Mouse (Mus musculus) midbrain, embryonic 14.5 days (tissue): Measurements from ENCODE around the gene Calml4. TPM values are rescaled to one million over a fixed set of nuclear protein-coding genes. Genes with fewer than 3 reads are reported as not detected.

Experiments used
- ATAC-seq: fragments of 200-750 bp; cut with Nextera tagmentation; 2 replicates; pipeline ENCODE4 v1.8.0; 2017; ENCODE audit warnings: moderate number of reproducible peaks, moderate library complexity; ENCODE audit not compliant: low FRiP score, low TSS enrichment
- DNase-seq: peaks from one replicate; pipeline ENCODE4 v3.0.0-alpha.2; 2015
- H3K27ac ChIP-seq: fragments of 300-500 bp; sonication (generic); replicated peaks from 2 replicates; pipeline ENCODE4 v1.5.1; 2014; ENCODE audit warnings: mild to moderate bottlenecking, low read depth, low read length, moderate library complexity
- H3K27me3 ChIP-seq: fragments of 300-500 bp; sonication (generic); 2 replicates; pipeline ENCODE4 v1.6.1; 2014; ENCODE audit warnings: low read length, control low read depth, mixed read lengths; ENCODE audit not compliant: control insufficient read depth, insufficient read depth
- H3K36me3 ChIP-seq: fragments of 300-500 bp; sonication (generic); 2 replicates; pipeline ENCODE4 v1.6.1; 2014; ENCODE audit warnings: low read length, control low read depth; ENCODE audit not compliant: control insufficient read depth, insufficient read depth
- H3K4me1 ChIP-seq: fragments of 300-500 bp; sonication (generic); 2 replicates; pipeline ENCODE4 v1.6.1; 2014; ENCODE audit warnings: mild to moderate bottlenecking, antibody characterized with exemption, low read length, control low read depth; ENCODE audit not compliant: control insufficient read depth, insufficient read depth
- H3K4me2 ChIP-seq: fragments of 300-500 bp; sonication (generic); 2 replicates; pipeline ENCODE4 v1.6.1; 2014; ENCODE audit warnings: mild to moderate bottlenecking, low read length, moderate library complexity
- H3K4me3 ChIP-seq: fragments of 300-500 bp; sonication (generic); replicated peaks from 2 replicates; pipeline ENCODE4 v1.5.1; 2014; ENCODE audit warnings: low read depth, low read length
- H3K9ac ChIP-seq: fragments of 300-500 bp; sonication (generic); replicated peaks from 2 replicates; pipeline ENCODE4 v1.6.1; 2014; ENCODE audit warnings: mild to moderate bottlenecking, low read length, moderate library complexity
- H3K9me3 ChIP-seq: fragments of 300-500 bp; sonication (generic); 2 replicates; pipeline ENCODE4 v1.6.1; 2016; ENCODE audit warnings: low read length, control low read depth, mixed read lengths; ENCODE audit not compliant: control insufficient read depth
- WGBS: fragments of 180-500 bp; shearing (Covaris S2); extraction: QIAGEN DNeasy Blood & Tissue Kit; methylation state at CpG from one replicate; pipeline ENCODE4 v1.1.7; 2014; 5-methylcytosine and 5-hydroxymethylcytosine counted together
- polyA plus RNA-seq: library from polyadenylated mRNA; unstranded; fragments of >200 nt; fragmentation: Nextera tagmentation; extraction: Ambion mirVana; gene quantifications from 2 replicates; pipeline ENCODE4 v1.2.1, GENCODE M21; 2014

Gene Calml4
- polyA plus RNA-seq, 1 experiment from 2014 or later: 7.1 TPM

DNA sequence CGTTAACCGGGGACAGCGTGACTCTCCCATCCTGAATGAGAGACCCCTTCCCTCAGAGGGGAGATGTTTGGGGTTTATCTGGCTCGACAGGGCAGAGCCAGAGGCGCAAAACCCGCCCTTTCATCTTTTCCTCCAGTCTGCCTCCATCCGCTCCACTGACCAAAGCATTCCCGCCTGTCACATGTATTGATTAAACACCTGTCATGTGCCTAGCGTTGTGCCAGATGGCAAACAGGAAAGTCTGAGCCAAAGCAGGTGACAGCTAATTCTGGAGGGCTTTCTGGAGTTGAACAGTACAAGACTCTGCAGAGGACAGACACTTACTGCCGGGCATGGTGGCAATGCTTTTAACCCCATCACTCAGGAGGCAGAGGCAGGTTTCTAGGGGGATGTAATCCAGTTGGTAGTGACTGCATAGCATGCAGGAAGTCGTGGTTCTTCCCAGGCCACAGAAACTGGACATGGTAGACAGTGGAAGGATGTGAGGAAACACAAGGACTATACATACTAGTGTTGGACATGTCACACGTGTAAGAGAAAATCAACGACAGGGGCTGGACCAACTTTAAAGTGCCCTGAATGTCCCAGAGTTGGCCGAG, 18.6 kb upstream of the Calml4 start:
- Histone ChIP-seq H3K4me3 (peak overlapping the region; percentile 63), H3K4me2 (peak overlapping the region; percentile 94), H3K27ac (peak overlapping the region; percentile 61; the same call in 1 of the 2 replicates), H3K9ac (peak overlapping the region; percentile 75), H3K9me3 (no peaks in the 10 kb centered on the region), H3K36me3 (no peaks in the 10 kb centered on the region), H3K27me3 (no peaks in the 10 kb centered on the region), H3K4me1 (peaks cover 14% of the 10 kb centered on the region; the same call in 1 of the 2 replicates)
- ATAC-seq (no peak), DNase-seq (no peak)
- WGBS: 14% methylated on average over 14 of the region's 14 CpGs

DNA sequence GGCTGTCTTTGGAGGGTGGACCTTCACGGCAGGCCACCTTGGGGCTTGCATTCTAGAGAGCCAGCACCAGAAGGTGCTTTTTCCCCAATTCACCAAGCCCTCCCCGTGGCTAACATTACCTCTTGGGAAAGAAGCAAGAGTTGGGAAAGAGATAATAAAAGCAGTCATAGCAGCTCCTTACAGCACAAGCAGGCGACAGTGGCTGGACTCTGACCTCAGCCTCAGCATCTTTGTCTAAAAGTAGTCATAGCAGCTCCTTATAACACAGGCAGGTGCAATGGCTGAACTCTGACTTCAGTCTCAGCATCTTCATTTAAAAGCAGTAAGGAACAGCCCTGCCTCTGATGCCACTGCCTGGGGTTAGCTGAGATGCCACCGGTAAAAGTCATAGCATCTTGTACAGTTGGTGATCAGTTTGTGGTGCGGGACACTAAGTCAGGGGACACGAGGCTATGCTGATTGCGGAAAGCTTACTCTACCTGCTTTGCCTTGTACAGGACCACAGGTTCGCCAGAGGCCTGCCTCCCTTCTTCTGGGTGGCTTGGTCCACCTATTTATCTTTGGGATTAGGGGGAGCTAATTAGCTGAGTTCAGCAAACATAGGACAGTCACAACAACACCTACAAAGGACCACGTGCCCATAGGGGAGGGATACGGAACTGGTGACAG, 14.4 kb upstream of the Calml4 start:
- Histone ChIP-seq H3K9ac (no peak overlapping the region), H3K27ac (no peak overlapping the region), H3K36me3 (no peaks in the 10 kb centered on the region), H3K9me3 (no peaks in the 10 kb centered on the region), H3K4me1 (peaks cover 8% of the 10 kb centered on the region; the same call in 1 of the 2 replicates), H3K4me3 (no peak overlapping the region), H3K4me2 (no peak overlapping the region), H3K27me3 (no peaks in the 10 kb centered on the region)
- ATAC-seq (no peak), DNase-seq (no peak)
- 82% methylated on average over 10 of the region's 10 CpGs for WGBS

DNA sequence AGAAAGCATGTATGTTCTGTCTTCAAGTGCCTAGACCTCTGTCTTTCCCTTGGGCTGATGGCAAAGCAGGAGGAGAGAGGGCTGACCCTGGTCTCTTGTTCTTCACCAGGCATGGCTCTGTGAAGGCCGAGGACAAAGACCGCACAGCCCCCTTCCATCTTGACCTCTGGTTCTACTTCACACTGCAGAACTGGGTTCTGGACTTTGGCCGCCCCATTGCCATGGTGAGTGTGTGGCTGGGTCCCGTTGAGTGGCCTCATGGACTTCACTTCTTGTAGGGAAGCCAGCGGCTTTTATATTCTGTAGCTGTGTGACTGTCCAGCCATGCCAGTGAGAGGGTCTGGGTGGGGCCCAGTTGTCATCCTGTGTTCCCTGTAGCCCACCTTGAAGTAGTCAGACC, 13.4 kb upstream of the Calml4 start:
- ATAC-seq (no peak), DNase-seq (no peak)
- Histone ChIP-seq H3K4me1 (peaks cover 2% of the 10 kb centered on the region; the same call in 1 of the 2 replicates), H3K9ac (no peak overlapping the region), H3K4me2 (no peak overlapping the region), H3K36me3 (no peaks in the 10 kb centered on the region), H3K9me3 (no peaks in the 10 kb centered on the region), H3K27ac (no peak overlapping the region), H3K27me3 (no peaks in the 10 kb centered on the region), H3K4me3 (no peak overlapping the region)
- WGBS: 97% methylated on average over 5 of the region's 5 CpGs

DNA sequence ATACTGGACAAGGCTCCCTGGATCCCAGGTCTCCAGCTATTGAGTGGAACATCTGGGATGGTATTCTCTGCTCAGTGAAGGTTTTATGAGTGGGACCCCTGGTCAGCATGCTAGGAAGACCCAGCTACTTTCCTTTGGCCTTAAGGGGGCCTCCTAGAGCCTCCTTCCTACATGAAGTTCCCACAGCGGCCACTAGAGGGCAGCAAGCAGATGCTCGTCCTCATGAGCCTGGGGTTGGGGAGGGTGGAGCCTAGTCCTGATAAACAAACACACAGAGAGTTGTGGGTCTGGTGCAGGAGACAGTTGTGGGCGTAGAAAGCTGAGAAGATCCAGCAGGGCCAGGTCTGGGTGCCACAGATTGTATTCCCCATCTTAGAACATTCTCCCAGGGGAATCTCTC, 10.2 kb upstream of the Calml4 start:
- Histone ChIP-seq H3K9ac (no peak overlapping the region), H3K36me3 (no peaks in the 10 kb centered on the region), H3K9me3 (no peaks in the 10 kb centered on the region), H3K4me3 (no peak overlapping the region), H3K27me3 (no peaks in the 10 kb centered on the region), H3K4me2 (no peak overlapping the region), H3K27ac (no peak overlapping the region), H3K4me1 (no peaks in the 10 kb centered on the region)
- ATAC-seq (no peak; the same call in 1 of the 2 replicates), DNase-seq (peak; percentile 88)
- 5% methylated on average over 3 of the region's 3 CpGs for WGBS

DNA sequence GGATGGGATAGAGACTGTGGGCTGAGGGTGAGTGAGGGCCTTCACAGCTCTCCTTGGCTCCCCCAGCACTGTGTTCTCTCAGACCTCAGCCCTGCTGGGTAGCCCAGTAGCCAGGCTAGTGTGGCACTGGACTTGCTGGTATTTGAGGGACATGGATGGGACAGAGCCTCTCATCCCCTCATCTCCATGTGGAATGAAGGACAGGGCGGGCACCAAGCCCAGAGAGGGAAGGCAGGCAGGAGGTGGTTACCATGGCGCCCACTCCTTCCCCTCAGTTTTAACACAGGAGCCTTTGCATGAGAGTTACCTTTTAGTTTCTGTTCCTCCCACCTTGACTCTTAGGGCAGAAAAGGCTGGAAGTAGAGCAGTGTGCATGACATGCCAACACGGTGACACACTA, 9.2 kb upstream of the Calml4 start:
- 73% methylated on average over 3 of the region's 3 CpGs for WGBS

DNA sequence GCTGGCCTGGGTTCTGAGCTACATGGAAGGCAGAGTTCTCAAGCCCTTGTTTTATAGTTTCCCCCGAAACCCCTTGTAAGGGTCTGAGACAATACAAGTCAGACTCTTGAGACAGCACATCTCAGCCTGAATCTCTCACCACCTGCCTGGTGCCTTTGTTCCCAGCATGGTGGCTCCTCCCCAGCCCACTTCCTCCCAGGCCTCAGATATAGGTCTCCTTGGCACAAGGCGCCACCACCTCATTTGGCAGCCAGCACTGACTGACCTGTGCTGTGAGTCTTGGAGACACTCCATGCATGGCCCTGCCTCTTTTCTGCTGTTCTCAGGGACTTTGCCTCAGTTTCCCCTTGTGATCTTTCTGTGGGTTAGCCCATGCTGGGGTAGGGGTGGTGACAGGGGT, 6.3 kb upstream of the Calml4 start:
- Histone ChIP-seq H3K4me1 (no peaks in the 10 kb centered on the region), H3K9me3 (no peaks in the 10 kb centered on the region), H3K36me3 (no peaks in the 10 kb centered on the region), H3K27me3 (no peaks in the 10 kb centered on the region), H3K4me2 (no peak overlapping the region), H3K9ac (no peak overlapping the region), H3K4me3 (no peak overlapping the region), H3K27ac (no peak overlapping the region)
- DNase-seq: no peak
- 52% methylated on average over 2 of the region's 2 CpGs for WGBS
- ATAC-seq: no peak

More for the DNA sequence above, 9.2 kb upstream of the Calml4 start:
- ATAC-seq: no peak
- Histone ChIP-seq H3K4me3 (no peak overlapping the region), H3K9me3 (no peaks in the 10 kb centered on the region), H3K4me2 (no peak overlapping the region), H3K27ac (no peak overlapping the region), H3K4me1 (no peaks in the 10 kb centered on the region), H3K36me3 (no peaks in the 10 kb centered on the region), H3K27me3 (no peaks in the 10 kb centered on the region), H3K9ac (no peak overlapping the region)
- no peak for DNase-seq

DNA sequence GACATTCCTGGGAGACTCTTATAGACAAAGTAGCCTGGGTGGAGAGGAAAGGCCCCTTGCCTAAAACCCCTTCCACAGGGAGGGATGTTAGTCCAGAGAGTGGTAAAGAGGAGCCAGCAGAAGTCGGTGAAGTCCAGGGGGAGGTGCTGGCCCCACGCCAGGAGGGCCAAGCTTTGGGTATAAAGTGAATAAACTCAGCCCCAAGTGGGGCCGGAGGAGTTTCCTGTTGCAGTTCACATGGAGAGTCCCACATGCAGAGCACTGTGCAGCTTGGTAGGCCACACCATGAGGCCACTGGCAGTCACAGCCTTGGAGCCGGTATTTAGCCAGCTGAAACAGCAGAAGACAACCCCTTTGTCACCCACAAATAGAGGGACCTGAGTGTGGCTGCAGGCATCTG, 3.4 kb upstream of the Calml4 start:
- no peak for ATAC-seq
- WGBS: 62% methylated on average over 4 of the region's 4 CpGs

DNA sequence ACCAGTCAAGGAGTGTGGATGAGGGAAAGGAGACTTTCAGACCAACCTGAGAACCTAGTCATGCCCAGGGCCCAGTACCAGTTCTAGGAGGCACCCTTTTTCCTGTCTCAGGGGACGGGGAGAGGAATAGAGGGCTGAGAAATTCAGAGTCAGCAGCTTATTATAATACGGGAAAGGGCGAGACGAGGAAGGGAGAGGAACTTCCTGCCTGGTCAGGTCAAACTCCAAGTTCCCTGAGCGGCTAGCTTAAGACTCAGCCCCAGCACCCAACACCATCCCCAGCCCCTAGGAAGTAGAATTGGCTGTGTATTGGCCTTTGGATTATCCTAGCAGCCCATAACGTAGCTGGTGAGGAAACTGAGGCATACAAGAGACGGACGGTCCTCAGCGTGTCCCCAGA, 664 bp upstream of the Calml4 start:
- H3K4me2 ChIP-seq: no peak overlapping the region
- WGBS: 86% methylated on average over 9 of the region's 9 CpGs
- no peak for ATAC-seq
- H3K36me3 ChIP-seq: no peaks in the 10 kb centered on the region
- no peaks in the 10 kb centered on the region for H3K9me3 ChIP-seq
- no peak overlapping the region for H3K9ac ChIP-seq
- peaks cover 4% of the 10 kb centered on the region for H3K4me1 ChIP-seq
- no peak overlapping the region for H3K4me3 ChIP-seq
- no peak for DNase-seq
- H3K27ac ChIP-seq: no peak overlapping the region
- no peaks in the 10 kb centered on the region for H3K27me3 ChIP-seq

More for the DNA sequence above, 3.4 kb upstream of the Calml4 start:
- no peaks in the 10 kb centered on the region for H3K36me3 ChIP-seq
- no peak overlapping the region for H3K4me3 ChIP-seq
- H3K9ac ChIP-seq: no peak overlapping the region
- DNase-seq: no peak
- peaks cover 4% of the 10 kb centered on the region for H3K4me1 ChIP-seq
- no peak overlapping the region for H3K27ac ChIP-seq
- H3K9me3 ChIP-seq: no peaks in the 10 kb centered on the region
- H3K27me3 ChIP-seq: no peaks in the 10 kb centered on the region
- no peak overlapping the region for H3K4me2 ChIP-seq
